Mouse (Mus musculus) G1E (cell line): ENCODE measurements at regions not wholly inside any gene's neighbourhood (a gene's known extent, or its start where the extent isn't known, plus 50 kb on each side); places are given as distances from the start of the nearest gene placed in this dataset.

Experiments used
- CTCF ChIP-seq: IDR thresholded peaks from 2 replicates; pipeline ENCODE4 v1.5.1; 2012; ENCODE audit warnings: low read depth, low read length, inconsistent platforms, mixed read lengths
- GATA1 ChIP-seq: IDR thresholded peaks from 2 replicates; pipeline ENCODE4 v1.6.1; 2012; ENCODE audit warnings: borderline replicate concordance, low read length, inconsistent platforms, mixed read lengths
- GATA2 ChIP-seq: IDR thresholded peaks from 2 replicates; pipeline ENCODE4 v1.6.1; 2012; ENCODE audit warnings: low read depth, low read length, inconsistent platforms, borderline replicate concordance
- POLR2AphosphoS5 ChIP-seq: IDR thresholded peaks from 2 replicates; pipeline ENCODE4 v1.6.1; 2012; ENCODE audit warnings: low read depth, low read length, inconsistent platforms; ENCODE audit not compliant: insufficient replicate concordance
- TAL1 ChIP-seq: conservative IDR thresholded peaks from 2 replicates; pipeline ENCODE4 v1.6.1; 2012; ENCODE audit warnings: low read depth, low read length, inconsistent platforms, mixed read lengths

- TF ChIP-seq CTCF, result no peak
- TF ChIP-seq POLR2AphosphoS5, result no peak
- no peak for TF ChIP-seq TAL1
- no peak for TF ChIP-seq GATA2
- no peak for TF ChIP-seq GATA1
Observed at GRCm38 (mm10) chr2:174574804-174575507, 68.4 kb upstream of the Zfp831 start.
